Mouse (Mus musculus) forebrain, postnatal 0 days (tissue): ENCODE data around the gene Mid1. TPM values are rescaled to one million over a fixed set of nuclear protein-coding genes. Genes with fewer than 3 reads are reported as not detected.
A peak's percentile ranks its signal among the peaks of the same experiment; 100 is the strongest.
"Not testable (repeated sequence)": the region's sequence is repeated elsewhere in the genome, so short reads cannot be mapped to it uniquely, and the experiment has no call there.

Experiments used
- ATAC-seq: fragments of 200-750 bp; cut with Nextera tagmentation; 2 replicates; pipeline ENCODE4 v1.8.0; 2017; ENCODE audit warnings: mild to moderate bottlenecking, moderate library complexity
- DNase-seq: peaks from one replicate; pipeline ENCODE4 v3.0.0-alpha.2; 2015
- H3K27ac ChIP-seq: fragments of 300-500 bp; sonication (generic); 2 replicates; pipeline ENCODE4 v1.5.1; 2014; ENCODE audit warnings: low read depth, mild to moderate bottlenecking, antibody characterized with exemption, low read length, moderate library complexity, mixed read lengths
- H3K27me3 ChIP-seq: fragments of 300-500 bp; sonication (generic); 2 replicates; pipeline ENCODE4 v1.6.1; 2014; ENCODE audit warnings: mild to moderate bottlenecking, low read length, mixed read lengths; ENCODE audit not compliant: insufficient read depth
- H3K36me3 ChIP-seq: fragments of 300-500 bp; sonication (generic); 2 replicates; pipeline ENCODE4 v1.6.1; 2014; ENCODE audit warnings: mild to moderate bottlenecking, moderate library complexity; ENCODE audit not compliant: insufficient read depth
- H3K4me1 ChIP-seq: fragments of 300-500 bp; sonication (generic); 2 replicates; pipeline ENCODE4 v1.6.1; 2014; ENCODE audit warnings: antibody characterized with exemption; ENCODE audit not compliant: insufficient read depth
- H3K4me2 ChIP-seq: fragments of 300-500 bp; sonication (generic); 2 replicates; pipeline ENCODE4 v1.6.1; 2014; ENCODE audit warnings: low read depth, mild to moderate bottlenecking, moderate library complexity
- H3K4me3 ChIP-seq: fragments of 300-500 bp; sonication (generic); 2 replicates; pipeline ENCODE4 v1.5.1; 2014; ENCODE audit warnings: low read depth, low read length, mixed read lengths
- H3K9ac ChIP-seq: fragments of 300-500 bp; sonication (generic); 2 replicates; pipeline ENCODE4 v1.6.1; 2014; ENCODE audit warnings: mild to moderate bottlenecking
- H3K9me3 ChIP-seq: fragments of 300-500 bp; sonication (generic); 2 replicates; pipeline ENCODE4 v1.6.1; 2016; ENCODE audit warnings: low read length
- CTCF ChIP-seq: sonication (generic); IDR thresholded peaks from 2 replicates; pipeline ENCODE4 v1.5.1; 2016; ENCODE audit warnings: antibody characterized with exemption, control low read depth, low read depth
- WGBS: fragments of 180-500 bp; shearing (Covaris S2); extraction: QIAGEN DNeasy Blood & Tissue Kit; methylation state at CpG from one replicate; pipeline ENCODE4 v1.1.7; 2014; 5-methylcytosine and 5-hydroxymethylcytosine counted together
- polyA plus RNA-seq: library from polyadenylated mRNA; unstranded; fragments of >200 nt; fragmentation: Nextera tagmentation; extraction: Ambion mirVana; gene quantifications from 2 replicates; pipeline ENCODE4 v1.2.1, GENCODE M21; 2015
- total RNA-seq: library from RNA; depleted of rRNA; stranded (reverse); fragments of >200 nt; gene quantifications from 2 replicates; pipeline ENCODE4 v1.2.3, GENCODE M21; 2014

The Mid1 gene
- total and polyA plus RNA-seq, 2 experiments from 2014 or later = 4.2 to 5.7 TPM

DNA sequence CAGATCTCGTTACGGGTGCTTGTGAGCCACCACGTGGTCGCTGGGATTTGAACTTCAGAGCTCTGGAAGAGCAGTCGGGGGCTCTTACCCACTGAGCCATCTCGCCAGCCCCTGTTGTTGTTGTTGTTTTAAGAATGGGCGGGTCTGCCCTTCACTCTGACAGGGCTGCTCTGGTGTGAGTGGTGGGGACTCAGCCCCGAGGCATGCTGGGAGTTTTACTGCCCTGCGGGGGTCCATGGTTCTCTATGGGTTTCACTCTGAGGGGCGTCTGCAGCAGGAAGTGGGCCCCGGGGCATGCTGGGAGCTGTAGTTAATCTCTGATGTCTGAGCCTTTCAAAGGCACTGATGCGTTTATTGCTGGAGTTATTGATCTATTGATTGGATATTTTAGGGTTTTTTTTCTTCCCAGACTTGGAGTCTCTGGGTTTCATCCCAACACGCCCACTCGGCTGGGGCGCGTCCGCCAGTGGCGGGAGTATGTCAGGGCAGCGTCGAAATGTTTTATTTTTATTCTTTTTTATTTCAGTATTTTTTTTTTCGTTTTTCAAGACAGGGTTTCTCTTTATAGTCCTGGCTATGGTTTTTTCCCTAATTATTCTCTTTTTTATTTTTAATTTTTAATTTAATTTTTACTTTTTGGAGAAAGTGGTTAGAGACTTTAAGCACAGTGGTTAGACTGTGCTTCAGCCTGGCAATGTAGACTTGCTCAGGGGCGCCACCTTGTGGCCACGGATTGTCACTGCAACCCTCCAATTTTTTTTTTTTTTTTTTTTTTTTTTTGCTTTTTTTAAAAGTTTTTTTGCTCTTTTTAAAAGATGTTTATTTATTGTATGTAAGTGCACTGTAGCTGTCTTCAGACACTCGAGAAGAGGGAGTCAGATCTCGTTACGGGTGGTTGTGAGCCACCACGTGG lies 332.6 kb downstream of the Mid1 start:
- ATAC-seq = peak; percentile 87
- H3K4me3 ChIP-seq, H3K9ac ChIP-seq, H3K27me3 ChIP-seq, H3K4me1 ChIP-seq, H3K27ac ChIP-seq: not testable (repeated sequence)
- TF ChIP-seq CTCF = peak; percentile 79
- 0 out of 2 replicates have a peak overlapping the region, but pooled peaks have one; percentile 1 for H3K4me2 ChIP-seq
- DNase-seq = peak; percentile 85
- 40% methylated on average over 27 of the region's 27 CpGs for WGBS
- H3K9me3 ChIP-seq = peaks cover 17% of the 10 kb centered on the region; the same call in 1 of the 2 replicates
- peaks cover 24% of the 10 kb centered on the region for H3K36me3 ChIP-seq

DNA sequence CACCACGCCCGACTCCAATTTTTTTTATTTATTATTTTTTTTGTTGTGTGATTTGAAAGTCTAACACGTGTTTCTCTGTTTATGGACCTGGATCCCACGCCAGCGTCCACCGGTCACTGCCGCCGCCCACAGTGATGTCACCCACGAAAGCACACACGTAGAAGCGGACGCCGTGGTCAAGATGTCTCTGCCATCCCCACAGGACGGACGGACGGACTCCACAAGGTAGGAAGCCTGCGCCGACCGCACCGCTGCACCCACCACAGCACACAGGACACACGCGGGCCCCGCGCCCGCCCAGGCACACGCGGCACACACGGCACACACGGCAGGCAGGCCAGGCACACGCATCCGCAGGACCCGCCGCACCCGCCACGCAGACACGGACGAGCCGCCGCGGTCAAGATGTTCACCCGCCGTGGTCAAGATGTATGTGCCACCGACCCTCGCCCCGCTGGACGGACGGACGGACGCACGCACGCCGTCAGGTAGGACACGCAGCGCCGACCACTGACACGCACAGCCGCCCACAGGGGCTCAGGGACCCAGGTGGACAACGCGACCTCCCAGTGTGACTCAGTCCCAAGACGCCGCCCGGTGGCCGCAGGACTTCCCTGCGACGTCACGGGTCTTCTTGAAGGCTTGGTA lies 333.7 kb downstream of the Mid1 start:
- WGBS = 86% methylated on average over 66 of the region's 66 CpGs
- not testable (repeated sequence) for H3K4me3 ChIP-seq

DNA sequence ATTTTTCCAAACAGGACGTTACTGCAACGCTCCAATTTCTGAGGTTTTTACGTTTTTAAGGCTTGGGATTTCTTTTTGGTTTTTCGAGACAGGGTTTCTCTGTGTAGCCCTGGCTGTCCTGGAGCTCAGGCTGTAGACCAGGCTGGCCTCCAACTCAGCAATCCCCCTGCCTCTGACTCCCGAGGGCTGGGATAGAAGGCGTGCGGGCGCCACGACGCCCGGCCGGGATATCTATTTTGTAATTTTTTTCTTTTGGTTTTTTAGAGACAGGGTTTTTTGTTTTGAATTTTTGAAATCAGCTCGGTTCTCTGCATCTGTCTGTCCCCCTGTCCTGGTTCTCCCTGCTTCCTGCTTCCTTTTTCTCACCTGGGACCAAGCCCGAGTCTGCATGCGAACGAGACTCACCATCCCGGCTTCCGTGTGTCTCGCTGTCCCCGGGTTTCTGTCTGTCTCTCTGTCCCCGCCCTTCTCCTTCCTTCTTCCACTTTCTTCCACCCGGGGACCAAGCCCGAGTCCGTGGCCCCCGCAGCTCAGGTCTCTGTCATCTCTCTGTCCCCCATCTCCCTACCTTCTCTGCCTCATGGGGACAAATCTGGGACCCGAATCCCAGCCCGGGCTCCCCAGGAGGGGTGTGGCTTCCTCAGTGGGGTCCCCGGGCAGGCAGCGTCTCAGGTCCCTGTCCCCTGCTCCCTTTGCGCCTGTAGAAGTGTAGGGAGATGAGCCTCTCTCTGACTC lies 334.4 kb downstream of the Mid1 start:
- 79% methylated on average over 30 of the region's 30 CpGs for WGBS
- H3K36me3 ChIP-seq = peaks cover 24% of the 10 kb centered on the region
- peaks cover 17% of the 10 kb centered on the region; the same call in 1 of the 2 replicates for H3K9me3 ChIP-seq
- not testable (repeated sequence) for DNase-seq, H3K9ac ChIP-seq, H3K4me2 ChIP-seq, H3K27ac ChIP-seq, H3K27me3 ChIP-seq, H3K4me3 ChIP-seq, H3K4me1 ChIP-seq
- ATAC-seq = peak; percentile 36

More for the DNA sequence above, 333.7 kb downstream of the Mid1 start:
- peak; percentile 45 for TF ChIP-seq CTCF
- not testable (repeated sequence) for H3K27ac ChIP-seq, H3K4me2 ChIP-seq, H3K9ac ChIP-seq, DNase-seq, H3K27me3 ChIP-seq, H3K4me1 ChIP-seq
- H3K36me3 ChIP-seq = peaks cover 24% of the 10 kb centered on the region
- ATAC-seq = peak; percentile 39
- peaks cover 17% of the 10 kb centered on the region; the same call in 1 of the 2 replicates for H3K9me3 ChIP-seq

DNA sequence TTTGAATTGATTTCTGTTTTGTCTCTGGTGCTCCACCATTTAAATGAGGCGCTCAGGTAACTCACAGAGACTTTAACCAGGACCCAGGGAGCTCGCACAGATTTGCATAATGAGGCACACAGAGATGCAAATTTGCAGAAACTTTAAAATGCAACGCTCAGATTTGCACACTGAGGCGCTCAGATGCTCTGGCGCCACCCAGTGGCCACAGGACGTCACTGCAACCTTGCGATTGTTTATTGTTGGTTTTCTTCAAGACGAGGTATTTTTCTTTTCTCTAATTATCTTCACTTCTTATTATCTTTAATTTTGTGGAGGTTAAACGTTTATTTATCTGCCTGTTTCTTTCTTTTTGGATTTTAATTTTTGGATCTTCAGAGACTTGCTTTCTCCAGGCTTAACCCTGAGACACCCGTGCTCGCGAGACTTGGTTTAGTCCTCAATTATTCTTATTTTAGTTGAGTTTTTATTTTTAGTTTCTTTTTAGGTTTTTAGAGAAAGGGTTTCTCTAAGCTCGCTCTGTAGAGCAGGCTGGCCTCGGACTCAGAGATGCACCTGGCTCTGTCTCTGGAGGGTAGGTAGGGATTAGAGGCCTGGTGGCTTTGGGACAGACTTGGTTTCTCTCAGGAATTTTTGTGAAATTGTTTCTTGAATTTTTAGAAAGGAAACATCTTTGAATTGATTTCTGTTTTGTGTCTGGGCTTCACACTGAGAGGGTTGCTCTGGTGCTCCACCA lies 335.1 kb downstream of the Mid1 start:
- H3K36me3 ChIP-seq = peaks cover 24% of the 10 kb centered on the region
- H3K27me3 ChIP-seq, H3K4me1 ChIP-seq, H3K4me3 ChIP-seq, H3K27ac ChIP-seq, H3K9ac ChIP-seq, ATAC-seq, H3K4me2 ChIP-seq: not testable (repeated sequence)
- H3K9me3 ChIP-seq = peaks cover 17% of the 10 kb centered on the region; the same call in 1 of the 2 replicates
- peak; percentile 63 for DNase-seq
- WGBS = 46% methylated on average over 14 of the region's 14 CpGs
- peak; percentile 79 for TF ChIP-seq CTCF

DNA sequence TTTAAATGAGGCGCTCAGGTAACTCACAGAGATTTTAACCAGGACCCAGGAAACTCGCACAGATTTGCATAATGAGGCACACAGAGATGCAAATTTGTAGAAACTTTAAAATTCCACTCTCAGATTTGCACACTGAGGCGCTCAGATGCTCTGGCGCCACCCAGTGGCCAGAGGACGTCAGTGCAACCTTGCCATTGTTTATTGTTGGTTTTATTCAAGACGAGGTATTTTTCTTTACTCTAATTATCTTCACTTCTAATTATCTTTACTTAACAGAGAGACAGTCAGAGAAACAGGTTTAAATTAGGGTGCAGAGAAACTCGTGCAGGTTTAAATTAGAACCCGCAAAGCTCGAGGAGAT lies 335.7 kb downstream of the Mid1 start:
- peak; percentile 92 for DNase-seq
- peak; percentile 99 for TF ChIP-seq CTCF
- not testable (repeated sequence) for H3K9ac ChIP-seq, H3K4me2 ChIP-seq, H3K27me3 ChIP-seq, H3K4me3 ChIP-seq, H3K4me1 ChIP-seq, ATAC-seq, H3K27ac ChIP-seq
- H3K36me3 ChIP-seq = peaks cover 24% of the 10 kb centered on the region
- 36% methylated on average over 9 of the region's 9 CpGs for WGBS
- H3K9me3 ChIP-seq = peaks cover 17% of the 10 kb centered on the region; the same call in 1 of the 2 replicates

DNA sequence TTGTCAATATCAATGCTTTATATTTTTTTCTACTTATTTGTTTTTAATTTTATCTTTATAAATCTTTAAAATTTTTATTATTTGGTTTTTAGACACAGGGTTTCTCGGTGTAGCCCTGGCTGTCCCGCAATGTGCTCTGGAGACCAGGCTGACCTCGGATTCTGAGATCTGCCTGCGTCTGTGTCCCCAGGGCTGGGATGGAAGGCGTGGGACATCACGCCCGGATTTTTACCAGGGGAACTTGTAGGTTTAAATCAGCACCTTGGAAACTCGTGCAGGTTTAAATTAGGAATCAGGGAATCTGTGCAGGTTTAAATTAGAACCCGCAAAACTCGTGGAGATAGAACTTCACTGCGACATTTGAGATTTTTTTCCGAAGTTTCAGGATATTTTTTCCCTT lies 336.2 kb downstream of the Mid1 start:
- 72% methylated on average over 12 of the region's 12 CpGs for WGBS
- not testable (repeated sequence) for ATAC-seq, H3K4me1 ChIP-seq, H3K27me3 ChIP-seq, H3K9ac ChIP-seq, H3K27ac ChIP-seq, H3K4me2 ChIP-seq, H3K4me3 ChIP-seq, DNase-seq
- Histone ChIP-seq H3K36me3 (peaks cover 24% of the 10 kb centered on the region), H3K9me3 (peaks cover 17% of the 10 kb centered on the region; the same call in 1 of the 2 replicates)
